Mouse (Mus musculus): ENCODE data around the gene Clstn1.

The Clstn1 gene

DNA sequence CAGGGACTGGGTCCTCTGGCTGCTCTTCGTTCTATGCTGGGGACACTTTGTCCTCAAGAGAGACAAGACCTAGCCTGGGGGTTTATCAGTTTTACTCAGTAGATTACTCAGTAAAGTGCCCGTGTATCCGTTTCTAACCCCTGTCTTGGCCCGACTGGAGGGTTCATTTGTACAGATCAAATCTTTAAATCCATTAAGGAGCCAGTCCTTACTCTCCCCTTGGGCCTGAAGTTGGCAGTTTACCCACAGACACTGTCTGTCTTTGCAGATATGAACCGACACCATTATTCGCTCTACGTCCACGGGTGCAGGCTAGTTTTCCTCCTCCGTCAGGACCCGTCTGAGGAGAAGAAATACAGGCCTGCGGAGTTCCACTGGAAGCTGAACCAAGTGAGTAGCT, 48.7 kb downstream of the Clstn1 start:
- no peak for DNase-seq (ENCODE audit: low spot score in 2 of 2)

- no peak for DNase-seq (ENCODE audit: low spot score in 2 of 2)
Measured at GRCm38 (mm10) chr4:149635915-149636415, 49.7 kb downstream of the Clstn1 start.

DNA sequence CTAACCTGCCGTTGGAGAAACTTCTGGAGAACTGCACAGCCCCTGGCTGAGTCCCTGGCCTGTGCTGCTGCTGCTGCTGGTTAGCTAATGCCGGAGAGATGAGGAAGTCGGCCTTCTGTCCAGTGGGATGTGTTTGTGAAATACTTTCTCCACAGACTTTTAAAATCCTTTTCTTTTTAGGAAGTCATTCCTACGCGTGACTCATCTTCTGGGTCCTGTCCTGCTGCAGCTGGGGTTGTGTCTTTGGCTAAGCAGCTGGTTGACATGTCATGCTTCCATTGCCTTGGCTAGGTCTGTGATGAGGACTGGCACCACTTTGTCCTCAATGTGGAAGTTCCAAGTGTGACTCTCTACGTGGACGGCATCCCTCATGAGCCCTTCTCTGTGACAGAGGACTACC, 51.7 kb downstream of the Clstn1 start:
- DNase-seq (ENCODE audit: low spot score in 2 of 2), result no peak

GRCm38 (mm10) chr4:149640831-149641230, 54.6 kb downstream of the Clstn1 start:
- no peak for DNase-seq (ENCODE audit: low spot score in 2 of 2)

DNA sequence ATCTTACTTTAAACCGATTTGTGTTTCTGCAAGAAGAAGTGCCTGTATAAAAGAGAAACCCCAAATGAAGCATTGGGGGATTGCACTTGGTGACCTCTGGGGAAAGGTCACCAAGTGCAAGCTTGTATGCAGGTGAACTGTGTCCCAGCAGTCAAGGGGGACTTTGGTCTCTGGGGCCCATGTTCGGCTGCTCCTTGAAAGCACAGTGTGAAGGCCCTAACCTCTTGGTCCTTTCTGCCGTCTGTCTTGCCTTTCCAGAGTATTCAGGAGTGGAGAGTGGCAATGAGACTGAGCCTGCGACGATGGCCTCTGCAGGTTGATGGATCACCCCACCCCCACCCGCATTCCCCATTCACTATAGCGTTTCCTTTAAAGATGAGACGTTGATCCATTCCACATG, 55.1 kb downstream of the Clstn1 start:
- DNase-seq (ENCODE audit: low spot score in 2 of 2), result no peak

DNA sequence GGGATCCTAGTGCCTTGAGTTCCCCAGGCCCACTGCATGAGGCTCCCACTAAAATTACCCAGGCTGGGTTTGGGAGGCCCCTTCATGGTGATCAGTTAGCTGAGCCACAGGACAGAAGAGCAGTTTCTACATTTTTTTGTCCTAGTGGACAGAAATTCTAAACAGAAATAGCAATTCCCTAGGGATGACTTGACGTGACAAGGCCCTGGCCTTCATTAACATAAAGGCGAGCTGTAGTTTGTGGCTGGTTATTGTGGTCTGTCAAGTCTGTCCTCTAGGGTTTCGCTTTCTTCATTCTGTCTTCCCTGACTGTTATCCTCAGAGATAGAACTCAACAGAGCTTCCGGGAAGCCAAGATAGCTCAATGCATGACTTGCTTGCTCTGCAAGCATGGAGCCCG, 55.7 kb downstream of the Clstn1 start:
- no peak for DNase-seq (ENCODE audit: low spot score in 2 of 2)

DNA sequence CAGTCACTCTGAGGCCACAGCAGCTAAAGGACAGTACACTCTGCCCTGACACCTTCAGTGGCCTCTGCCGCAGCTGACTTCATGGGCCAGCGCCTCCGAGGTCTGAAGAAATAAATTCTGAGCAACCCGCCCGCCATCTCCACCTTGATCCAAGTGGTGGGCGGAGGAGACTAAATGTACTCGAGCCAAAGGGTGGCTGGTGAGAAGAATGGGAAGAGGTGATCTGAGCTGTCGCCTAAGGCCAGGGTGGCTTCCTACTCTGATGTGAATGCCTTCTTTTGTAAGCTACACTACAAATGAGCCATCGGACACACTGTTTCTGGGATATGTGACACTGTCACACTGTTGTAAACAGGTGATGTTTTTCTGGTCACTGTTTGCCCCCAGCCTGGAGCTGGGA, 59.5 kb downstream of the Clstn1 start:
- DNase-seq (ENCODE audit: low spot score in 2 of 2), result no peak

DNA sequence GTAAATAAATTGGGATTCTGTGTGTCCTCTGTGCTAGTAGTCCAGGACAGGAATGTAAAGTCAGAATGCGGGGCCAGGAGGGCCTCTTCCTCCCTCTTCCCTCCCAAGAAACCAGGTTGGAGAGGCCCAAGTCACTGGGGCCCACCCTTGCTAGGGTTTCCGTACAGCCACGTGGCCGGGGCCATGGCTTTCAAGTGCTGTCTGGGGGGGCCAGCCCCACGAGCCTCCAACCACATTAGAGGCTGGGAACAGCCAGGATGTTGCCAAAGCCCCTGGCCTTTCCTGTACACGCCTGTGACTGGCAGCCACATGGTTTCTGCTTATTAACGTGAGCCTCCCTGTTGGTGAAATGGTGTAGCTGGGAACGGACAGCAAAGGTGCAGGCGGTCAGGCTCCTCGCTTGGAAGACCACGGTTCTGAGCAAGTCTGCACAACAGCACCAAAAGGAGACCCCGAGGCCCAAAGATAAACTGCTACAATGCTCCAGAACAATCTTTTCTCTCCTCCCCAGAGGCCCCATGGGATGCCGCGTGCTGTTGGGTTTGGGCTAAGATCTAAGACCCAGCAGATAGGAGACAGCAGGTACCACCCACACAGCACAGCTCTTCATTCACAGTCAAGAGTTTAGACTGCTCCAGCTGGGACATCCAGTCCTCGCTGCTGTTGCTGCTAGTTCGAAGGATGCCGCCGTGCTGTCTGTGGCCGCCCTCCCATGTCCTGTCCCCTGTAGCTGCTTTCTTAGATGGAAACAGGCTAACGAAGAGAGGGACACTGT, 62.0 kb downstream of the Clstn1 start:
- no peak for DNase-seq (ENCODE audit: low spot score in 2 of 2)

GRCm38 (mm10) chr4:149650493-149651193, 64.4 kb downstream of the Clstn1 start:
- DNase-seq (ENCODE audit: low spot score in 2 of 2), result peak; percentile 76 to 82

- no peak for DNase-seq (ENCODE audit: low spot score in 2 of 2)
Measured at GRCm38 (mm10) chr4:149654232-149654631, 68.0 kb downstream of the Clstn1 start.

DNA sequence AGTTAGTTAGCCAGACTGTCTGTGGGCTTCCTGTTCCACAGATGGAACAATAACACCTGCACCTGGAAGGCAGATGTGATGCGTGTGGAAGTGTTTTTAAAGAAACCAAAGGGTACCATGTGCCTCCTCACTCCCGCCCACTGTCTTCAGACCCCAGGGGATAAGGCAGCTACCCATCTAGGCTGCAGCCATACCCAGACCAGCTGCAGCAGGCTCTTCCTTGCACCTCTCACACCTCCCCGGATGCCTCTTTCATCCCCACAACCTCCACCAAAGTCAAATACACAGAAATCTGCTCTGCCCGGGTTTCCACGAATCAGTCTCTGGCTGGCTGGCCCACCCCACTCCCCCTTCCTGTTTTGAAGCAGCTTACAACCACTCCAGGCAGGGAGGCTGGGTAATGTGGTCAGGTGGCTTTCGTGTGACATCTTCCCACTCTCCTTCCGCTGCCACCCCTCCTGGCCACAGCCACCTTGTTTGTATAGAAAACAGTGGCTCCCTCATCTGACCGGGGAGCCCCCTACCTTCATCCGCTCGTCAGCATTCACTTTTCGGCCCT, 71.7 kb downstream of the Clstn1 start:
- DNase-seq (ENCODE audit: low spot score in 2 of 2), result no peak

DNA sequence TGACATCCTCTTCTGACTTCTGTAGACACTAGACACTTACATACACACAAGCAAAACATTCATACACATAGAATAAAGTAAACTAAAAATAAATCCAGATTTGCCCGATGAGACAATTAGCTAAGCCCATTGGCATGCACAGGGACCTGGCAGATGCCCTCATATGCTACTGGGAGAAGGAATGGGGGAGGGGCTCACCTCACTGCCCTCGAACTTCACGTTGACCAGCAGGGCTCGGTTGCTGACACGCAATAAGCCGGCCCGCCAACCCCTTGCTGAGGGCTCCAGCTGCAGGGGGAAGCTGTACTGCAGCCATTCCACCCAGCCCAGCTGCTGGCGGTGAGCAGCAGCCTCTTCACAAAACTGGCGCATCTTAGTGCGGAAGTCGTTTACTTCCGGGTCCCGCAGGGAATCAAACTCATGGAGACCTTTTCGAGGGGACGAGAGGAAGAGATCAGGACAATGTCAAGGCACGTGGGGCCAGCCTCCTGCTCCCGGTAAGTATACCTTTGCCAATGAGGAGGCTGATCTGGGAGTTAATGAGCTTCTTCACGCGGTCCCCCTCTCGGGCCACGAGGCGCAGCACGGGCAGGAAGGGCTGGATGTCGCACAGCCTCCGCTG, 73.3 kb downstream of the Clstn1 start:
- DNase-seq (ENCODE audit: low spot score in 2 of 2), result no peak

- no peak for DNase-seq (ENCODE audit: low spot score in 2 of 2)
Measured at GRCm38 (mm10) chr4:149660598-149660997, 74.3 kb downstream of the Clstn1 start.

DNA sequence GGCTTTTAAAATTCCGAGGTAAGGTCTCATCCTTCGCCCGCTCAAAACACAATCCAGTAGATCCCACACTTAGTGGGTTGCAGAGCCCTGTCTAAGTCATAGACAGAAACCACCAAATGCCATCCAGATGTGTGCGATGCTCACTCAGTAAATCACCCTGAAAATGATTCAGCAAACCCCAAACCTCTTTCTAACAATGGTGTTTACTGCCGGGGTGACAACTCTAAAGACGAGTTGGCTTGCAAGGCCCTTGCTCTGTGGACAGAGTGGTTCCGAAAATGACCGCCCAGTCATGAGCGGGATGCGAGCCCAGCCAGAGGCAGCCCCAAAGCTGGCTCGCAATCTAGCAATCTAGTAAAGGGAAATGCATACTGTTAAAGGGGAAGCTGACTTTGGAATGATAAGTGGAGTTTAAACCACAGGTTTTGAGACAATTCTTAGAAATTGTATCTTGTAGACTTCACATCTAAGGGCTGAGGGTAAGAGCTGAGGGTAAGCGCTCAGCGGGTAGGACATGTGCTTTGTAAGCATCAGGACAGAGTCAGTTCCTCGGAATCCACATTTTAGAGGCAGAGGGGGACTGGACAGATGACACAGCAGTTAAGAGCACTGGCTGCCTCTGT, 75.8 kb downstream of the Clstn1 start:
- no peak for DNase-seq (ENCODE audit: low spot score in 2 of 2)

- DNase-seq (ENCODE audit: low spot score in 2 of 2), result no peak
Measured at GRCm38 (mm10) chr4:149663849-149664503, 77.7 kb downstream of the Clstn1 start.

GRCm38 (mm10) chr4:149665016-149665691, 78.9 kb downstream of the Clstn1 start:
- DNase-seq (ENCODE audit: low spot score in 2 of 2), result no peak

- DNase-seq (ENCODE audit: low spot score in 2 of 2), result no peak
Measured at GRCm38 (mm10) chr4:149665692-149666090, 79.4 kb downstream of the Clstn1 start.

- DNase-seq (ENCODE audit: low spot score in 2 of 2), result no peak
Measured at GRCm38 (mm10) chr4:149671175-149671574, 84.9 kb downstream of the Clstn1 start.

GRCm38 (mm10) chr4:149672747-149673146, 86.5 kb downstream of the Clstn1 start:
- DNase-seq (ENCODE audit: low spot score in 2 of 2), result no peak

- DNase-seq (ENCODE audit: low spot score in 2 of 2), result no peak
Measured at GRCm38 (mm10) chr4:149674814-149675377, 88.6 kb downstream of the Clstn1 start.

Data from right cerebral cortex, adult 2 months (tissue).